Mouse (Mus musculus) liver, embryonic 14.5 days (tissue): ENCODE results near the gene Vmn1r139.
"Not testable (repeated sequence)": the region's sequence is repeated elsewhere in the genome, so short reads cannot be mapped to it uniquely, and the experiment has no call there.

ENCODE experiments used
- CTCF ChIP-seq: IDR thresholded peaks from 2 replicates; pipeline ENCODE4 v1.5.1; 2016; ENCODE audit warnings: antibody characterized with exemption, low read depth, control low read depth
- EP300 ChIP-seq: IDR thresholded peaks from 2 replicates; pipeline ENCODE4 v1.6.1; 2016; ENCODE audit warnings: antibody characterized with exemption, low read depth

- TF ChIP-seq CTCF, EP300: not testable (repeated sequence)
Measured at GRCm38 (mm10) chr7:22068757-22069156, at the start of gene Vmn1r139.
